Mouse (Mus musculus): ENCODE measurements at regions not wholly inside any gene's neighbourhood (a gene's known extent, or its start where the extent isn't known, plus 50 kb on each side); places are given as distances from the start of the nearest gene placed in this dataset.

DNA sequence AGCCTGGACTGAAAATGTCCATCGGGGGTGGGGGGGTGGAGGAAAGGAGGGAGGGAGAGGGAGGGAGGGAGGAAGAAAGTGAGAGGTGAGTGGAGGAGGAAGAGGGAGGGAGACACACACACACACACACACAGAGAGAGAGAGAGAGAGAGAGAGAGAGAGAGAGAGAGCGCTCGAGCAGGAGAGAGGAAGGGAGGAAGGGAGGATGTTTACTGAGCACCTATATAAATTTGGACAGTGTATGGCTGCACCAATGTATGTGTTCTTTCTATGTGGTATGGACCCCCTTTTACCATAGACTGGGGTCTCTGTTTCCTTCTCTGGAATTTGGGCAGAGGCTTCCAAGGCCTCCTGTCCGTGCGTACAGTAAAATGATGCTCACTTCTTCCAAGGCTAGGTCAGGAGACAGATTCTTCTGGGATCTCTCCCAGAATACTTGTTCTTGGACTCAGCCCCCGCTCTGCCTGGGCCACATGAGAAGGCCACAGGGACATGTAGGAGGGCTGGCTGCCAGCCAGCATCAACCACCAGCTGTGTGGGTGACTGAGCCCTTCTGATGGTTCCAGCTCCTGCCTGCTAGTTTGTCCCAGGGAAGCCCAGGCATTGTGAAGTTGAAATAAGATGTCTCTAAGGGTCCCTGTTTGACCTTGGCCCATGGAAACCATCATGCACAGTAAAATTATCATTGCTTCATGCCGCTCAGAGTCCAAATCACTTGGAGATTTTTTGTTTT is 120.2 kb upstream of the Usp9x start:
- Histone ChIP-seq H3K4me1 (ENCODE audit: control insufficient read depth, insufficient read depth, low read length) (no peaks in the 10 kb centered on the region), H3K27ac (ENCODE audit: insufficient read depth, low read depth, low read length) (no peak overlapping the region), H3K36me3 (ENCODE audit: control insufficient read depth, insufficient read depth, low read length) (no peaks in the 10 kb centered on the region), H3K4me3 (ENCODE audit: insufficient read depth, low read depth, low read length) (no peak overlapping the region), H3K27me3 (replicated peaks; ENCODE audit: control insufficient read depth, insufficient read depth, low read length) (no peaks in the 10 kb centered on the region)
- TF ChIP-seq CTCF (conservative IDR thresholded peaks at IDR 0.05; ENCODE audit: insufficient read depth, insufficient read length, low read depth, low read length) (no peak), POLR2A (IDR thresholded peaks at IDR 0.05; ENCODE audit: low read depth, low read length) (no peak)
- peak; percentile 12 for DNase-seq
- 49% methylated on average over 7 of the region's 7 CpGs for WGBS

DNA sequence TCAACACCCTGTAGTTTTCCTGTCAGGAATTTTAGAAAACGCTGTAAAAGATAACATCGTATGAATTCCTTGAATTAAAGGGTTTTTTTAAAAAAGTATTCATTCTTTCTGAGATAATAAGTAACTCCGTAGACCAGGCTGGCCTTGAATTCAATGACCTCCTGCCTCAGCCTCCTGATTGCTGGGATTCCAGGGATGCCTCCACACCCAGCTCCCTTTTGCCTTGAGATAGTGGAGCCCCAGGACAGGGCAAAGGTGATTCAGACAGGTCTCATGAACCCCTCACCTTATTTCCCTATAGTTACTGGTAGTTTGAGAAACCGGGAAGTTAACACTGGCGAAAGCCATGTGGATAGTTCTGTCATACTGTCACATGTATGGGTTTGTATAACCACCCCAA is 128.8 kb upstream of the Usp9x start:
- H3K4me1 ChIP-seq (ENCODE audit: control insufficient read depth, insufficient read depth, low read length): no peaks in the 10 kb centered on the region
- H3K27me3 ChIP-seq (replicated peaks; ENCODE audit: control insufficient read depth, insufficient read depth, low read length): no peaks in the 10 kb centered on the region
- TF ChIP-seq POLR2A (IDR thresholded peaks at IDR 0.05; ENCODE audit: low read depth, low read length) (no peak), CTCF (conservative IDR thresholded peaks at IDR 0.05; ENCODE audit: insufficient read depth, insufficient read length, low read depth, low read length) (no peak)
- DNase-seq: no peak
- 78% methylated on average over 5 of the region's 5 CpGs for WGBS
- no peak overlapping the region for H3K4me3 ChIP-seq (ENCODE audit: insufficient read depth, low read depth, low read length)
- no peak overlapping the region for H3K27ac ChIP-seq (ENCODE audit: insufficient read depth, low read depth, low read length)
- H3K36me3 ChIP-seq (ENCODE audit: control insufficient read depth, insufficient read depth, low read length): no peaks in the 10 kb centered on the region

DNA sequence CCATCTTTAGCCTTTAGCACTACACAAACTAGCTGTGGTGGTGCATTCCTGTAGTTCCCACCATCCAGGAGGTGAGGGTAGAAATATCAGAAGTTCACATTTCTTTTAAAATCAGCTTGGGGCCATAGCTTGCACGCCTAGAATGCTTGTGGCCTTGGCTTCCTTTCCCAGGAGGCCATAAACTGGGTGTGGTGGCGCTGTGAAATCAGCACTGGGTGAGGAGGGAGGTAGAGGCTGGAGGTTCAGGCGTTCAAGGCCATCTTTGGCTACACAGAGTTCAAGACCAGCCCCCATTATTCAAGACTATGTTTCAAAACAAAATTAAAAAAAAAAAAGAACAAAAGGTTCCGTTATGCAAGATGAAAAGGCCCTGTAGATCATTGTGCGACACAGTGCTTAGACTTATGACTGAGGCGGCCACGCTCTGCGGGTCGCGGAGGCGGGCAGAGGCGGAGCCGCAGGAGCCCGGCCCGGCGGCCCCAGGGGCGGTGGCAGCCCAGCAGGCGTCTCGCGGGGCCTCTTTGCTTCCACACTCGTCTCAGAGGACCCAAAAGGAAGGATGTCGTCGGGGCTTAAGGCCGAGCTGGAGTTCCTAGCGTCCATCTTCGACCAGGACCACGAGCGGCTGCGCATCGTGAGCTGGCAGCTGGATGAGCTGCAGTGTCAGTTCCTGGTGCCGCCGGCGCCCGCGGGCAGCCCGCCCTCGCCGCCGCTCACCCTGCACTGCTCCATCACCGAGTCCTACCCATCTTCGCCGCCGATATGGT is 134.7 kb upstream of the Usp9x start:
- TF ChIP-seq CTCF (conservative IDR thresholded peaks at IDR 0.05; ENCODE audit: insufficient read depth, insufficient read length, low read depth, low read length): no peak
- TF ChIP-seq POLR2A (IDR thresholded peaks at IDR 0.05; ENCODE audit: low read depth, low read length): no peak
- H3K27ac ChIP-seq (ENCODE audit: insufficient read depth, low read depth, low read length): no peak overlapping the region; the same call in none of the 2 replicates
- 4% methylated on average over 43 of the region's 43 CpGs for WGBS
- peak overlapping the region; percentile 72 for H3K4me3 ChIP-seq (ENCODE audit: insufficient read depth, low read depth, low read length)
- no peaks in the 10 kb centered on the region for H3K27me3 ChIP-seq (replicated peaks; ENCODE audit: control insufficient read depth, insufficient read depth, low read length)
- DNase-seq: peak; percentile 44
- peaks cover 3% of the 10 kb centered on the region; the same call in 1 of the 2 replicates for H3K4me1 ChIP-seq (ENCODE audit: control insufficient read depth, insufficient read depth, low read length)
- no peaks in the 10 kb centered on the region for H3K36me3 ChIP-seq (ENCODE audit: control insufficient read depth, insufficient read depth, low read length)

DNA sequence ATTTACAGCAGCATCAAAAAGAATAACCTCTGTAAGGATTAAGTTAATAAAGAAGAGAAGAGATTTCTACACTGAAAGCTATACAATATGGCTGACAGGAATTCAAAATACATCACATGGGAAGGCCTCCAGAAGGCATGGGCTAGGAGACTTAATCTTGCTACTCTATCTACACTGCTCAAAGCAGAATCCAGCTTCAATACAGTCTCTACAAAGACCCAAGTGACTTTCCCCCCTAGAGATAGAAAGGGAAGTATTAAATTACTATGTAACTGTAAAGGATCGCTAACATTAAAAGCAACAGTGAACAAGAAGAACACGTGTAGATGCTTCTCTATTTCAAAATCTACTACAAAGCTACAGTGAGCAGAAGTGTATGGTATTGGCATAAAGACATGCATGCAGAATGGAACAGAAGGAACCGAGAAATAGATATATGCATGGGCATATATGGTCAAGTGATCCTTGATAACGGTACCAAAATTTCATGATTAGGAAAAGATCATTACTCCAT is 137.9 kb upstream of the Usp9x start:
- H3K4me3 ChIP-seq (ENCODE audit: insufficient read depth, low read depth, low read length): no peak overlapping the region
- no peak overlapping the region for H3K27ac ChIP-seq (ENCODE audit: insufficient read depth, low read depth, low read length)
- H3K27me3 ChIP-seq (replicated peaks; ENCODE audit: control insufficient read depth, insufficient read depth, low read length): no peaks in the 10 kb centered on the region
- no peaks in the 10 kb centered on the region for H3K36me3 ChIP-seq (ENCODE audit: control insufficient read depth, insufficient read depth, low read length)
- 79% methylated on average over 4 of the region's 4 CpGs for WGBS
- DNase-seq: no peak
- TF ChIP-seq POLR2A (IDR thresholded peaks at IDR 0.05; ENCODE audit: low read depth, low read length): no peak
- TF ChIP-seq CTCF (conservative IDR thresholded peaks at IDR 0.05; ENCODE audit: insufficient read depth, insufficient read length, low read depth, low read length): no peak
- H3K4me1 ChIP-seq (ENCODE audit: control insufficient read depth, insufficient read depth, low read length): peaks cover 3% of the 10 kb centered on the region; the same call in 1 of the 2 replicates

DNA sequence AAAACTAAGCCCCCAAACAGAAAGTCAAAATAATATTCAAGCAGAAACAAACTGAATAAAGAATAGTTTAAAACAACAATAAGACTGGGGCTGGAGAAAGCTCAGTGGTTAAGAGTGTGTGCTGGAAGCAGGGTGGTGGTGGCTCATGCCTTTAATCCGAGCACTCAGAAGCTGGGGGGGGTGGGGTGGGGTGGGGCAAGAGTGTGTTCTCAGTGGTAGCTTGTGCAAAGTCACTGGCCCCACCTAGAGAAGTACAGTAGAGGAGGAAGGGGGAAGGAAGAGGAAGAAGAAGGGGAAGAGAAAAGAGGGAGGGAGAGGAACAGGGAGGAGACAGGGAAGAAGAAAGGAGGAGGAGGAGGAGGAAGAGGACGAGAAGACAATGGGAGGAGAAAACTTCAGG is 141.1 kb upstream of the Usp9x start:
- Histone ChIP-seq H3K27ac (ENCODE audit: insufficient read depth, low read depth, low read length) (no peak overlapping the region), H3K36me3 (ENCODE audit: control insufficient read depth, insufficient read depth, low read length) (no peaks in the 10 kb centered on the region), H3K27me3 (replicated peaks; ENCODE audit: control insufficient read depth, insufficient read depth, low read length) (no peaks in the 10 kb centered on the region), H3K4me3 (ENCODE audit: insufficient read depth, low read depth, low read length) (no peak overlapping the region), H3K4me1 (ENCODE audit: control insufficient read depth, insufficient read depth, low read length) (no peaks in the 10 kb centered on the region)
- no peak for TF ChIP-seq CTCF (conservative IDR thresholded peaks at IDR 0.05; ENCODE audit: insufficient read depth, insufficient read length, low read depth, low read length)
- no peak for TF ChIP-seq POLR2A (IDR thresholded peaks at IDR 0.05; ENCODE audit: low read depth, low read length)
- WGBS: 56% methylated on average over 2 of the region's 2 CpGs
- DNase-seq: no peak

DNA sequence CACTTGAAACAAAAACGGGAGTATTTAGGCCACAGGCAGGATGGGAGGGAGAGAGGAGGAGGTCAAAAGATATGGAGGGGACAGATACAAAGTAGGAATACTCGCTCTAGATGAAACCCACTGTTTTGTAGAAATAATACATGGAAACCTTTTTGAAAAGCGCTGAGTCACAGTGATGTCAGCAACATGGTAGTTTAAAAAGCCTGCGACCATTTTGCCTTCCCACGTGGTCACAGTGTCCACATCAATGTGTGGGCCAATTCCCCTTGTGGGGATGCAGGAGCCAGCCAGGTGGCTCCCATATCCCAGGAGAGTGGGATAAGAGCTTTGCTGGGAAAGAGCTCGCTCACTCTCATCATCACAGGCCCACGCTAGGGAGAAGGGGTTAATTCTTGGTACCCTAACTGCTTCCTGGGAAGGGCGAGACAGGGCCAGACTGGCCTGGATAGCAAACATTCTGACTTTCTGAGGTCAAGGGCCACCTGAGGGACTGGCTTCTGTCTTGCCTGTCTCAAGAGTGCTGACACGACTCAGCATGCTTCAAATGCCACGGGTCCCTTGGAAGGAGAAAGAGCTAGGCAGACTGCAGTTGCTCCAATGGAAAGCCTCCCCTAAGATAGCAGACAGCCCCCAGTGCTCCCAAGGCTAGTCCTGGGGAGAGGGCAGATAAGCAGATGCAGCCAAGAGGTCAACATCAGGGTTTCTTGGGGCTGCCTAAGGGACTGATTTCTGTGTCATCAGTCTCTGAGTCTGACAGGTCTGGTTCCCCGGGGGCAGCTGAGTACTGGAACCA is 143.3 kb upstream of the Usp9x start:
- WGBS: 70% methylated on average over 11 of the region's 11 CpGs
- H3K4me1 ChIP-seq (ENCODE audit: control insufficient read depth, insufficient read depth, low read length): no peaks in the 10 kb centered on the region
- H3K27me3 ChIP-seq (replicated peaks; ENCODE audit: control insufficient read depth, insufficient read depth, low read length): no peaks in the 10 kb centered on the region
- H3K4me3 ChIP-seq (ENCODE audit: insufficient read depth, low read depth, low read length): no peak overlapping the region
- TF ChIP-seq CTCF (conservative IDR thresholded peaks at IDR 0.05; ENCODE audit: insufficient read depth, insufficient read length, low read depth, low read length) (no peak), POLR2A (IDR thresholded peaks at IDR 0.05; ENCODE audit: low read depth, low read length) (no peak)
- no peaks in the 10 kb centered on the region for H3K36me3 ChIP-seq (ENCODE audit: control insufficient read depth, insufficient read depth, low read length)
- H3K27ac ChIP-seq (ENCODE audit: insufficient read depth, low read depth, low read length): no peak overlapping the region
- no peak for DNase-seq

Measured in kidney, adult 2 months (tissue).